Mouse (Mus musculus): ENCODE results near the gene Ank. TPM values are rescaled to one million over a fixed set of nuclear protein-coding genes. Genes with fewer than 3 reads are reported as not detected.

The Ank gene
- total RNA-seq, 4 experiments from 2014 or later: 168 to 198 (median 184) TPM

DNA sequence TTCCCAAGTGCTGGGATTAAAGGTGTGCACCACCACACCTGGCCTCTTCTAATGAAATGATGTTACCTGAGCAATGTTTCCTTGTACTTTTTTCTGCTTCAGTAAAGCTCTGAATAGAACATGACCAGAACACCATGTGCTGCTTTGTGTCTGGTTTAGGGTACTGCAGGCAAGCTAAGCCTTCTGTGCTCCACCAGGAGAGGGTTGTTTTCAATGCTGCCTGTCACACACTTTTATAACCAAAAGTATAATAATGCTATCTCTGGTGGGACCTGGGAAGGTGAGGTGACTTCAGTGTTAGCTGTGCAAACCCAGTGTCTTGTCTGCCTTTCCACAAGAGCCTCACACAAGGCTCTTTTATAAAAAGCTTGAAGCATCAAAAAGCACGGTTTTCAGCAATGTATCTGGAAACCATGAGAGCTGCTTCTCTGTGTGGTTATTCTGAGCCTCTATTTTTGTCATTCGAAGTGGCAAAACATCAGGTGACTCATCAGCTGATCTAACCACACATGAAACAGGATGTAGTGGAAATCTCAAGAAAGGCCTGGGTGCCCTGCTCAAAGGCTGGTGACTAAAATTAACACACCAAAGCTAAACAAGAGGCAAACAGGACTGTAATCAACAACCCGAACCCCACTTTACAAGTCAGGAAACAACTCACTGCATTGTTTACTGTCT, 130.1 kb downstream of the Ank start:
- DNase-seq (ENCODE audit: low spot score in 2 of 2): no peak

GRCm38 (mm10) chr15:27597516-27597915, 131.0 kb downstream of the Ank start:
- no peak for DNase-seq (ENCODE audit: low spot score in 2 of 2)

- no peak for DNase-seq (ENCODE audit: low spot score in 2 of 2)
Observed at GRCm38 (mm10) chr15:27598786-27599385, 132.4 kb downstream of the Ank start.

DNA sequence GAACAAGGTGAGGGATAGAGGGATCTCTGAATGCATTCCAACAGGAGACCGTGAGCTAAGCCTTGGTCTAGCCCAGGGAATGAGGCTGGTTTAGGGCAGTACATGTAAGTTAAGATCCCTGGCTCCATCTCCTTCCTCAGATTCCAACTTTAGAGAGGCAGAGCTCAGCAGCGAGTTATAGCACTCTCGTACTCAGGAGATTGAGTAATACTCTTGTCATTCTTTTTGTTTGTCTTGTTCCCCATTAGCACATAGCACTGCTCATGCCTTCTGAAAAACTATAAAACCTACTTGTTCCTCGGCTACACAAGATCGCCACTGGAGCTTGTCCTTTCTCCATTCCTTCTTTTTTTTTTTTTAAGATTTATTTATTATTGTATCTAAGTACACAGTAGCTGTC, 134.0 kb downstream of the Ank start:
- no peak for DNase-seq (ENCODE audit: low spot score in 2 of 2)

GRCm38 (mm10) chr15:27604558-27604957, 138.1 kb downstream of the Ank start:
- DNase-seq (ENCODE audit: low spot score in 2 of 2): no peak

DNA sequence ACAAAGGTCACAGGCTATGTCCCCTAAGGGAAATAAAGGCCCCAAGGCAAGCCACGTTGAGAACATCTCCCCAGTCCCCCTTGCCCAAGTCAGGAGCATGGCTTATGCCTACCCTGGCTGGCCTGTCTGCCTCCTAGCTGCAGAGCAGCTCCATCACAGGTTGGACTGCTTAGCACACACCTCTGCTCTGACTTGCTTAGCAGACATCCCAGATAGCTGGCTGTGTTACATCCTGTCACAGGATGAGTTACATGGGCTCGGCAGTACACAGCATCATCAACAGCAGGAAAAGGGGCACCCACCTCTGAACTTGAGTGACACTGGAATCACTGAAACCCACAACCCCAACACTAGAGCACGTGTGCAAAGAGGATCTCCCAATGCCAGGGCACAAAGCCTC, 138.8 kb downstream of the Ank start:
- no peak for DNase-seq (ENCODE audit: low spot score in 2 of 2)

DNA sequence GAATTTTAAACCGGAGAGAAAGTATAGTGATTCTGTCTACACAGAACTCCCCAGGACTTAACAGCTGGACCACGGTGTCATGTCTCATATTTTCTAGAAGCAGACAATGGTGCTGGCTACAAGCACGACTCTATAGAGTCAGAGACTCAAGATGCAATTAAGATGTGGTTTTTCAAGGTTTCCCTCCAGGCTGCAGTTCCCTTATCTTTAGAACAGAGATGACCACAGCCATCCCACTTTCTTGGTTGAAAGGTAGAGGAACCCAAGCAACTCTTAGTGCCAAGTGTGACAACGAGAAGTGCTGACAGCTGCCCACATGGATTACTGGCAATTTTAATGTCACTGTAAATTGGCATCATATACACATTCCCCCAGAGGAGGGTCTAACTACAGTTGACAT, 143.1 kb downstream of the Ank start:
- no peak for DNase-seq (ENCODE audit: low spot score in 2 of 2)

DNA sequence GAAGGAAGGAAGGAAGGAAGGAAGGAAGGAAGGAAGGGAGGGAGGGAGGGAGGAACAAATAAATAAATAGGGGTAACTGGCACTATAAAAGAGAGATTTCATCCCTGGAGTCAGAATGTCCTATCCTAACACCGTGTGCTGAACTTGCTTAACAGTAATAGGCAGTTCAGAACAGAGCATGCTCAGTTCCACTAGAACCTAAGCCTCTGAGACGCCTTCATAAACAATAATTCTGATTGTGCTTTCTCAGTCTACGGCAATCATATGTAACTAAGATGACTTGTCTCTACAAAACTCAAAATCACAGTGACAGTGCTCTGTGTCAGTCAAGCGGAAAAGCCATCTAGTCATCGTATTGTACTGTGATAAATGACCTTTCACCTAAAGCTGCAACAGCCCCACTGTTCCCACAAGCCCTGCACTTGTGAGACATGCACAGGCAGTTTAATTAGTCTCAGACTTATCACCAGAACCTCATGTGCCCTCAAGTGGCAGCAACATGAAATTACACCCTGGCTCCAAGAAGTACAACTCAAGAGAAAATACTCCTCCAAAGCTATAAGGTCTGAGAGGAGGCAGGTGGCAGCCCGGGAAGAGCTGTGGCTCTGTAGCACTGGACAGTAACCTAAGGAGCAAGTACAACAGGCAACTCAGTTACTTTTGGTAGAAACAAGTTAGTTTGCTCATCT, 146.2 kb downstream of the Ank start:
- peak; percentile 65 to 74 for DNase-seq (ENCODE audit: low spot score in 2 of 2)

DNA sequence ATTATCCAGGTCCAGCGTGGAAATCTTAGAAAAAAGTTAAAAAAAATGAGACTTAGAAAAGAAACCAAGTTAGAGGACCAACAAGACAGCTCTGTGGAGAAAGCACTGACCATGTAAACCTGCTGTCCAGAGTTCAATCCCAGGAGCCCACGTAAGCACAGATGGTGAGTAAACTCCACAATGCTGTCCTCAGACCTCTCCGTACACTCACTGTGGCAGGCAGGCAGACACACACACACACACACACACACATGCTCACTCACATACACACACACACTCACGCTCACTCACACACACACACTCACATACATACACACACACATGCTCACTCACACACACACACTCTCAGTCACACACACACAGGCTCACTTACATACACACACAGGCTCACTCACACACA, 146.8 kb downstream of the Ank start:
- DNase-seq (ENCODE audit: low spot score in 2 of 2): no peak

DNA sequence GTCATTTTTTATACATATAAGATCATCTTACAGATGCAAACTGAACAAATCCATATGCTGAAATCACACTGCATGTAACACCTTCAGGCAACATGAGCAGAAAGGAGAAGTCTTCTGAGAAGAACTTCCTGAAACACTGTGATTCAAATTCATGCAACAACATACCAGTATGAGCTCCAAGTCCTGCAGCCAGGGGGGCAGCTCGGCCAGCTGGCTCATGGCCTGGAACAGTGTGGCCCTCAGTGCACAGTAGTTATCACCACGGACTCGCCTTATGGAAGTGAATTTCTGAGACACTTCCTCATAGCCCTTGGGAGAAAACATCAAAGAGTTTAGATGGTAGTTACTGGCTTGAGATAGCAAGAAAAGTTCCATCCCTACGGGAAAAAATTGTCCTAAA, 149.7 kb downstream of the Ank start:
- DNase-seq (ENCODE audit: low spot score in 2 of 2): no peak

DNA sequence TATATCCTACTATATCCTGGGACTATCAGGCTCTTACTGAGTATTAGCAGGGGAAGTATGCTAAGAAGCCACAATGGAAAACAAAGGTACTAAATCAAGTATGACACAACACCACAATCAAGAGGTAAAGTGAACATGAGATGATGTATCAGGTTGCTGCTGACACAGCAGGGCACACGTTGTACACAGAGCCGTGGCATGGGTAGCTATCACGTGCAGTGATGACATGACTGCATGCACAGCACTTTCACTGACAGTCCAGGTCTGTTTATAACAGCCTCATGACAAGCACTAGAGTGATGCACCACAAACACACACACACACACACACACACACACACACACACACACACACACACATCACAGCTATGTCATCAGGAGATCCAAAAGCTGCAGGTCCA, 150.8 kb downstream of the Ank start:
- no peak for DNase-seq (ENCODE audit: low spot score in 2 of 2)

GRCm38 (mm10) chr15:27618778-27619533, 152.5 kb downstream of the Ank start:
- DNase-seq (ENCODE audit: low spot score in 2 of 2): no peak

- no peak for DNase-seq (ENCODE audit: low spot score in 2 of 2)
Observed at GRCm38 (mm10) chr15:27619683-27620082, 153.2 kb downstream of the Ank start.

- DNase-seq (ENCODE audit: low spot score in 2 of 2): no peak
Observed at GRCm38 (mm10) chr15:27620475-27621185, 154.2 kb downstream of the Ank start.

DNA sequence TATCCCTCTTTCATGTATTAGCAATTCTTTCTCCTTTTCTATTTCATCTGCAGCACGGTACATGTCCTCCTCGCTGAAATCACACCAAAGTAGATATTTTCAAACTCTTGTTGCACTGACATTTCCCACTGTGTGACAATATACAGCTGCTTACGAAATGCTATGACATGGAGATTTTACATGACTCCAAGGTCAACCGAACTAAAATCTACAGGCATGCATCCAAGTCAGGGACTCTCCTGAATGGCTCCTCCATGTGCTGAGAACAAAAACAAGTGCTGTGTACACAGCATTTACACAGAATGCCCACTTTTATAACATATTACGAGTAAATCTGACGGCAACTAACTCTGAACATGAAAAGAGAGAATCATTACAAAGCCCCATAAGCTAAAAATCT, 156.8 kb downstream of the Ank start:
- DNase-seq (ENCODE audit: low spot score in 2 of 2): no peak

GRCm38 (mm10) chr15:27625014-27625889, 158.8 kb downstream of the Ank start:
- DNase-seq (ENCODE audit: low spot score in 2 of 2): no peak

GRCm38 (mm10) chr15:27625890-27626255, 159.4 kb downstream of the Ank start:
- no peak for DNase-seq (ENCODE audit: low spot score in 2 of 2)

DNA sequence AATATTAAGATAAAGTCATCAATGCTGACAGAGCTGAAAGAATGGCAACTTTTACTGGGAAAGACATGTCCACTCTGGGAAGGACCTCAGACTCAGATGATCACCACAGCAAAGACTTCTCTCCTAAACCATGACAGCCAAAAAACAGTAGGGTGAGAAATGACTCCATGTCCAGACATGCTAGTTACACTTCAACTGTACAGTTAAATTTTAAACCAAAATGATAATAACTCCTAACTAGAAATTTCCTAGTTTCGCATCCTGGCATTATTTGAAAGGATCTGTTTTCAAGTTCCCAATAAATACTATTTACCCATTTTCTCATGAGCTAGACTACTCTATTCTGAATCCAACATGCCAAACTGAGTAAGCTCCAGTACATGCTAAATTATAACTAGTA, 159.8 kb downstream of the Ank start:
- no peak for DNase-seq (ENCODE audit: low spot score in 2 of 2)

GRCm38 (mm10) chr15:27627794-27628193, 161.3 kb downstream of the Ank start:
- DNase-seq (ENCODE audit: low spot score in 2 of 2): no peak

- DNase-seq (ENCODE audit: low spot score in 2 of 2): no peak
Observed at GRCm38 (mm10) chr15:27629046-27629445, 162.6 kb downstream of the Ank start.

Data from layer of hippocampus, adult 8-10 months (tissue).